Mouse (Mus musculus) E14TG2a.4 (cell line): ENCODE results near the gene Hdac4.

Experiments used
- CTCF ChIP-seq: conservative IDR thresholded peaks from 2 replicates; pipeline ENCODE4 v1.5.1; 2014; ENCODE audit warnings: low read length
- NANOG ChIP-seq: IDR thresholded peaks from 2 replicates; pipeline ENCODE4 v1.6.1; 2014; ENCODE audit warnings: borderline replicate concordance, low read length, mixed read lengths

GRCm38 (mm10) chr1:92004122-92004521 lies 191.4 kb downstream of the Hdac4 start:
- TF ChIP-seq CTCF (no peak), NANOG (no peak)
